Mouse (Mus musculus): ENCODE measurements around the gene Ntn1.
A peak's percentile ranks its signal among the peaks of the same experiment; 100 is the strongest.

Gene Ntn1

DNA sequence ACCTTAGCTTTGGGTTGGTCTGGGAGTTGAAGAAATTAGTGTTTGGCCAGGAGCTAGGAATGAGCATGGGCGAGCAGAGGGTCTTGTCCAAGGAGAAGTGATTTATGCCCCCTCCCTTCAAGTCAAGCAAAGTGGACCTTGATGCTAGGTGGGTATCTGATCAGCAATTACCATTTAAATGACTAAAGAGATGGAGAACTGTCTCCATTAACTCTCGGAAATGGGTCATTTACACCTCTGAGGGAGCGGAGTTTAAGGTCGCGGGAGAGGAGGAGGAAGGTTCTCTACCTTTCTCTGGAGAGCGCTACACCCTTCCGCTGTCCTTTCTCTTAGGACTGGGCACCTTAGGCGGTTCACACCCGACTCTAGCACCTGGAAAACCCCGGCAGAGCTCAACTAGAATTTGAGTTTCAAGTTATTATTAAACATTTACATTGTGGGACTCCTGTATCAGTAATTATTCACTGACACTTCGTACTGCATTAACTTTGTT is at the start of gene Ntn1:
Ntn1 (minus strand) TSS at position 97 of the 493 bp plus-strand sequence.
- DNase-seq = no peak

DNA sequence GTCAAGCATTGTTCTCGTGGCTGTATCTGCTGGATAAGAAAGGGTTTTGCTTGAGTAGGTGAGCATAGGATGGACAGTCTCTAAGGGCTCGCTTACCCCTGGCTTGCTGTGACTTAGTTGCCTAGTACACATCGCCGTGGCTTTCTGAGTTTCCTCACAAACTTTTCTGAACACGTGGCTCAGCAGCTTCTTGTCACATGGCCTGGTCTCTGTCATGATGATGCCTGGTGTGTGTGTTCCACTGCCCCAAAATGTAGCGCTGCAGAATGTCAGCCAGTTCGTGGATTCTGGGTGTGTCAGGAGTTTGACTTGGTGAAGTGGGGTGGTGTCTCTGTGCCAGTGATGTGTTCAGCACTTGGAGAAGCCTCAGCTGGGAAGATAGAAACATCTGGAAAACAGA is 47.7 kb upstream of the Ntn1 start:
- no peak for DNase-seq

DNA sequence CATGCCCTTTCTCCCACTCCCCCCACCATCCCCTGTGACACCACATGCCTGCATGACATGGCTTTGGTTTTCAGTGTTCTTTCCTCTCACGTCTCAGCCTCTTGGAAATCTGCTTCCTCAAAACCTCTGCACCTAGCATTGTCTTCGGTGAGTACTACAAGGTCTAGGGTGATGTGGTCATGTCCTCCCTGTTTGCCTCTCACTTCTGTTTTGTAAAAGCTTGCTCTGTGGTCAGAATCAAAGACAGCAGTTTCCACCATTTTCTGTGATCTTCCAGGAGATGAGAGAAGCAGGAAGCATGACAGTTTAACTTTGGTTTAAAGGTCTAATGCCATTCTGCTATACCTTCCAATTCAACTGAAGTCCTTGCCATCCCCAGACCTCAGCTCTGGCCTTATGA is 46.6 kb upstream of the Ntn1 start:
- no peak for DNase-seq

DNA sequence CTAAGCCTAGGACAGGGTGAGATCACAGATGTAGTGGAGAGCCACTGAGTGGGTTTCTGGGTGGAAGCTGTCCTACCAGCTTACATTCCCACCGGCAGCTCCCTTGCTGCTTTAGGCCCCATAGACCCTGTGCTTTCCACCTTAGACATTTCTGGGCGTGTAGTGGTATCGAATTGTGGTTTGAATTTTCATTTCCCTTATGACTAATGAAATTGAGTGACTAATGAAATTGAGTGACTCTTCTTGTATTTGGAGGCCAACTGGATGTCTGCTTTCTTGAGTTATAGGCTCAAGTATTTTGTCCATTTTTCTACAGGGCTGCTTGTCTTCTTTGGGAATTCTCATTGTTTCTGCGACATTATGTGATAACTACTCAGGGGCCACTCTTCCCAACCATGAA is 45.9 kb upstream of the Ntn1 start:
- DNase-seq = no peak

DNA sequence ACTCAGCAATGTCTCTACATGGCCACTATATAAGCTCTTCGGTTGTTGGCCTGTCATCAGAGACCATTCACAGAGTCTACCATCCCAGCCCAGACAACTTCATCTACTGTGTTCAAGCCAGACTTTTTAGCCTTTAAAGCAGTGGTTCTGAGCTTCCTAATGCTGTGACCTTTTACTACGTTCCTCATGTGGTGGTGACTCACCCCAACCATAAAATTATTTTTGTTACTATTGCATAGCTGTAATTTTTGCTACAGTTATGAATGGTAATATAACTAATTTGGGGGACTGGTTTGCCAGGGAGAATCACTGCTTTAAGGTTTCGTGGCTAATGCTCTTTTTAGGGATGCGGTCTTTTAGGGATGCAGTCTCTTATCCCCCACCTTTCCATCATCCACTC is 45.3 kb upstream of the Ntn1 start:
- no peak for DNase-seq

DNA sequence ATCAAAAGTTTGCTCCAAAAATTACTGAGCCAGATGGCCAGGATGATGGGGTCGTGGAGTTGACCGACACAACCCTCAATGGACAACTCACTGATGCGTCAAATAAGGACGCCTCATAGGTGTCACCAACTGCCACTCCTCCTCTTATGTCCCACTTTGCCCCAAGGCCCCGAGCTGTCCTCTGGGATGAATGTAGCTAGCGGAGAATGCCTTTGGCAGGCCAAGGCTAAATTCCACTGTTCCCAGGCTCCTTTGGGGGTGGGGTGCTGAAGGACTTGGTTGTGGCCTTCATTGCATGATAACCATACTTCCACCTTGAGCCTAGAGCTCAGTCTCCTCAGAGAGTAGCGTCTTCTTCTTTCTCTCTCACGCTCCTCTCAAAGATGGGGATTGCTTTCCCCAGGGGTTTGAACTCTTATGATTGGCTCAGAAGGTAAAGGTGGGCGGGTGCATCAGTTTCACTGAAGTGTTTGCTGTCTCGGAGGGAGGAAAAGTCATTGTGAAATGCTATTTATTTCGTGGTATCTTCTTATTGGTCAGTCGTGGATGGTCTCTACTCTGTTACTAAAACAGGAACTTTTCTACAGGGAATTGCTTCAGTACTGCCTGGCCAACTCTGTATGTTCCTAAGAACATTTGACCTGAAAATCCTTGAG is 42.5 kb upstream of the Ntn1 start:
- no peak for DNase-seq

DNA sequence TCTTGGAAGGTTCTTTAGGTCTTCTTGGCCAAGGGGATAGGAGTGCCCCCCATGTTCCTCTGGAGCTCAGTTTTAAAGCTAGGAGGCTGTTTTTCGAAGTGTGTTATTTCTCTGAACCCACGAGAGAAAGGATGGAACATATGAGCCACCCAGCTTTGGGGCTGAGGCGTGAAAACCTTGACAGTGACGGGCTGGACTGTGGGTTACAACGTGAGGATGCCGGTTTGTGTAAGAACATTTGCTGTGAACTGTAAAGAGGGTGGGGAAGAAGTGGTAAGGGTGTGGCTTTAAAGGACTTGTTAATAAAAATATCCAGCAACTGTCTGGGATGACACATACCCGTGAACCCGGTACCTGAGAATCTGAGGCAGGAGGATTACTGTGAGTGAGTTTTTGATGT is 41.7 kb upstream of the Ntn1 start:
- DNase-seq = no peak

DNA sequence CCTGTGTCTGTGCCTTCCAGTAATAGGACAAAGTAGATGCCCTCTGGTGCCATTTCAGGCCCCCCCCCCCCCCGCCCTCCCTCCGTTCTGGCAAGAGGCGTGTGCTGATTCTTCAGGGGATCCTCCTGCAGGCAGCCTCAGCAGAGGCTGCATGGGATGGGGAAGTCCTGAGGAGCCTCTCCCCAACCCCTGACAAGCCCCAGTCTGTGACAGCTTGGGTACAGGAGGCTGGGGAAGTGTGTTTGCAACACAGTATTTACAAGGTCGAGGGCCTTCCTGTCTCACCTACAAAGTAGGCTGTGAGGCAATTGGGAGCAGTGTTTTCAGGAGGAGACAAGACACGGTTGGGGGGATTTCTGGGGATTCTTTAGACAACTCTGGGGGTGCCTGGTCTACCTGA is 40.3 kb upstream of the Ntn1 start:
- no peak for DNase-seq

DNA sequence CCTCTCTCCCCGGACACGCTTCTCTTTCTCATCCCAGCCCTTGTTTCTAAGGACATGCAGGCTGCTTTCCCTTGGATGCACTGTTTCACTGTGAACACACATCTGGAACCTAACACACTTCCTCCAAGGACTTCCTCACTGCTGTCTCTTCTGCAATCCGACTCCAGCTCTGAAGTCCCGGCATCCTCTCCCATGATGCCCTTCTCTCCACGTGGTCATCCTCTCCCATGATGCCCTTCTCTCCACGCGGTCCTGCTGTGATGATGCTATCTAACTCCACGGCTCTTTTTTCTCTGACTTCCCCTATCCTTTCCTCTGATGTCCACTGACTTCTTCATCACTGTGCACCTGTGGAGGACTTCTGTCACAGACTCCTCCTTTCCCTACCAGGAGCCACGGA is 39.5 kb upstream of the Ntn1 start:
- DNase-seq = no peak

DNA sequence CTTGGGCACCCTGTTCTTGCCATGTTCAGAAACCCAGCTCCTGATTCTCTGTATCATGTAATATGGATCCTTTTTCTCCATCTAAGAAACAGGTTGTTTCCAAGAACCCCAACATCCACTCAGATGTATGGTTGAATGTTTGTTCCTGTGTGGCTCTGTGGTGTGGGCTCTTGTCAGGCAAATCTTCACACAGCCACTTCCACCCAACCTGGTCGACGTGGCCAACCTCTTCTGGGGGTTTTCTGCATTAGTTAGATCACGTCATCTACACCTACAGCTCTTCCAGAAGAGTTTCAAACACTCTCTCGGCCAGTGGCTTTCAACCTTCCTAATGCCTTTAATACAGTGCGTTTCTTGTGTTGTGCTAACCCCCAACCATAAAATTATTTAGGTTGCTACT is 35.8 kb upstream of the Ntn1 start:
- DNase-seq = no peak

DNA sequence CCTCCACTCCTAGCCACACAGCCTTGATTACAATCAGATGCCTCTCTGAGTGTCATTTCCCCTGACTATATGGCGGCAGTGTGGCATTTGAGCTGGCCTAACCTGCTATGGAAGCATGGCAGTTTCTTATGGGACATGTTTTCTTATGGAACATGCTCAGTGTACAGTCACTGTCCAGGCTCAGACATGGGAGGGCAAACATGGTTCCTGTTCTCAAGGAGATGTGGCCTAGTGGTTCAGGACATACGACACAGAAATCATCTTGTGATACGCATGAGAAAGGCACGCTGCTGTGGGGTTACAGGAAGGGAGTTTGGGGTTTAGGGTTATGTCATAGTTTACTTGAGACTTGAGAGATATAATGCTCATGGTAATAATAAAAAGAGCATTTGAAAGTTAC is 35.0 kb upstream of the Ntn1 start:
- DNase-seq = peak in 1 of 2 experiments; percentile 5

DNA sequence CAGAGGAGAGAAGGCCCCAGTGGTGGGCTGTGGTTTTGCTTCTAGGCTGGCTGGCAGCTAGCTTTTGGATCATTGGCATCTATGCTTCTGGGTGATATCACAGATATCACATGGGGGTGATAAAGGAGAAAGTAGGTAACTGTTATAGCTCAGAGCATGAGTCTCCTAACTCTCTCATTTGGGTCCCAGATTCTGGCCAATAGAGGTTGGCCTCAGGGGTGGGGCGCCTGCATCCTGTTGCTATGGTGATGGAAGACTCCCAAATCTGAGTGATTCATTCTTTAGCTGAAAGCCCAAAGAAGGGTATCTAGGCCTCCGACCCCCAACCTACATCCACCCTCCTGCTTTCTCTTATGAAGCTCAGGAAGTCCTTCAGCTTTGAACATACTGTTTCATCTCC is 34.1 kb upstream of the Ntn1 start:
- no peak for DNase-seq

DNA sequence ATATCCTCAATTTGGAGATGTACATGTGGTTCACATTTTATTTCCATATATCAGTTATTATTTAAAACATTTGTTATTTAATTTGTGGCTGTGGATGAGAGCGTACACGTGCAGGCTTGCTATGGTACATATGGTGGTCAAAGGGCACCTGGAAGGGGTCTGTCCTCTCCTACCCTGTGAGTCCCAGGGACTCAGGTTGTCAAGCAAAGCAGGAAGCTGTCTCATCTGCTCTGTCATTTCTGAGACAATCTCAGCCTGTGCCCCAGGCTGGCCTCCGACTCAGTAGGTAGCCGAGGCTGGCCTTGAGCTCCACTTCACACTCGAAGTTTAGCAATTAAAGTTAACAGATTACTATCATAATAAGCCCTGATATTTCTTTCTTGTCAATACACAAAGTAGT is 32.9 kb upstream of the Ntn1 start:
- DNase-seq = no peak

DNA sequence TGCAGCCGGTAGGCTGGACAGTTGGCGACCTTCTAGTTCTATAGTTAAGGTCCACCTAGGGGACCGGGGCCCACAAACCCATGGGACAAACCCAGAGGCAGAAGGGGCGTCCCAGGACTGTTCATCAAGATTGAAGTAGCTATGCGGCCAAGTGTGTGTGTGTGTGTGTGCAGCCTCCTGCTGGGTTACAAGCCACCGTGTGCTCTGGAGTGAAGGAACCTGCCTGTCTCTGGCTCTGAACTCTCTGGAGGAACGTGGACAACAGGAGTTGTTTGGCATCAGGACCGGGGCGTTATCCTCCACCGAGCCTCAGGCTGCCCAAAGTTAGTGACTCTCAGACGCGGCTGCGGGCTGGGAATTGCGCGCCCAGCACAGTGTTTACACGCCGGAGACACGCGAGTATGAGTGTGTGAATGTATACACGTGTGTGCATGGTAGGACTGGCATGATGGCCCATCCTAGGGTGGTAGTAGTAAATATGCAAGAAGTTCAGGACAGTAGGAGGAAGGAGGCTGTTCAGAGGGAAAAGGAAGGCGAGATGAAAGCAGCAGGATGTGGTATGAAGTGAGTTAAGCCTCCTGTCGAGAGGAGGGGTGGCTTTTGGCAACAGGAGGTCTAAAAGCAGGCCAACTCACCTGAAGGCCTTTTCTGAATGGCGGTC is 31.9 kb upstream of the Ntn1 start:
- DNase-seq = peak; percentile 8 to 25

DNA sequence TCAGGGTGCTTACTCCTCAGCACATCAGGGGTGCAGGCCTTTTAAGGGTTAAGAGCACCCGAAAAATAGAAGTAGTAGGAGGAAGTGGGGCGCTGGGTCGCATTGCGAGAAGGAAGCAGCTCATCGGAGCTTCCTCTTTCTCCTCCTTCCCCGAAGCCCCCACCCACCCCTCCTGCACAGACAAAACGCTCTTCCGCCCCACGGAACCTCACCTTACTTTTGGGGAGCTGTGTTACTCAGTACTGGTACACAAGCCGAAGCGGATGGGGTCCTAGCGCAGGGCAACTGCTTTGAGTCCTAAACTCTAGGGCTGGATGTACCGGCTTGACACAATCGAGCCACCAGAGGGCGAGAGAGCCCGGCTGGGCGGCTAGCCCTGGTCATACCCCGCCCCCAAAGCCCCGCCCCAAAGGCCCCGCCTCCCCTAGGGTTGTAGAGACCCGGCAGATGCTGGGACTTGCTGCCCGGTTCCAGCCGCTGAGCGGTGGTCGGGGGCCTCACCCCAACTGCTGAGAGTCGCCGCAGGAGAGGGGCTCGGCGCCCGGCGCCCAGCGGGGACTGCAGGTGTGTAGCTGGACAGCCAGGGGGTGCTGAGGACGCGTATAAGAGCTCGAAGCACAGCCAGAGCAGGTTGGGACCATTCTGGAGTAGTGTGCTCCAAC is 31.2 kb upstream of the Ntn1 start, which contains the start of gene Pik3r5:
Pik3r5 (plus strand) TSS at position 423 of the 662 bp plus-strand sequence.
- peak; percentile 89 to 90 for DNase-seq

DNA sequence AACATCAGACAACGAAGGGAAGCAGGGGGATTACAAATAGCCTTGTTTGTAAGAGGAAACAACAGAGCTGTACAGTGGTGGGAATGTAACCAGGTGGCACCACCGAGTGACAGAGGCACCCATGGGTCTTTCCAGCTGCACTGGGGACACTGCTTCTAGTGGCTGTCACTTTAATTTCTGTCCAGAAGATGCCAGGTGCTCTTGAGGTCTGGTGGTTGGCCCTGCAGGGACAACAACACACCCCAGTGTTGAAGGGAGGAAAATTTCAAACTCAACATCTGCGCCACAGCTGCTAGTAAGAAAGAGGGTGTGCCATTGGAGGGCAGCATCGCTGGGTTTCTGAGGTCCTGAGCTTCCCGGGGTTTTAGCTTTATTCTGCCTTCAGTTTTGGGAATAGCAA is 30.0 kb upstream of the Ntn1 start:
- peak; percentile 42 to 46 for DNase-seq

DNA sequence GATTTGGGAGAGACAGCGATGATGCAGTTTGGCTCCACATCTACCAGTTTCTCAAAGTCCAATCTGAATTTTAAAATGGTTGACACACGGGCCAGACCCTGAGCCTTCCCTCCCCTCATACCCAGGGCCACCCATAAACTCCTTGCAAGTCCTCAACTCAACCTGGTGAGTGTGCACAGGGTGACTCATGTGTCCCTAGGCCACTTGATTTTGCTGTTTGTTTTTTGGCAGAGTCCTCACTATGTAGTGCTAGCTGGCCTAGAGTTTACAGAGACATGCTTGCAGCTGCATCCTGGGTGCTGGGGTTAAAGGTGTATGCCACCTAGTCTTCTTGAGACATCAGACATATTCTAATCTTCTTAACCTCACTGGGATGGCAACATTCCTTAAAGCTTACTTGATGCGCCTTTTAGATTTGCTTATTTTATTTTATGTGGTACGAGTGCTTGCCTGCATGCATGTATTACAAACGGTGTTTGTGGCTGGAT is 26.5 kb upstream of the Ntn1 start:
- DNase-seq = no peak

DNA sequence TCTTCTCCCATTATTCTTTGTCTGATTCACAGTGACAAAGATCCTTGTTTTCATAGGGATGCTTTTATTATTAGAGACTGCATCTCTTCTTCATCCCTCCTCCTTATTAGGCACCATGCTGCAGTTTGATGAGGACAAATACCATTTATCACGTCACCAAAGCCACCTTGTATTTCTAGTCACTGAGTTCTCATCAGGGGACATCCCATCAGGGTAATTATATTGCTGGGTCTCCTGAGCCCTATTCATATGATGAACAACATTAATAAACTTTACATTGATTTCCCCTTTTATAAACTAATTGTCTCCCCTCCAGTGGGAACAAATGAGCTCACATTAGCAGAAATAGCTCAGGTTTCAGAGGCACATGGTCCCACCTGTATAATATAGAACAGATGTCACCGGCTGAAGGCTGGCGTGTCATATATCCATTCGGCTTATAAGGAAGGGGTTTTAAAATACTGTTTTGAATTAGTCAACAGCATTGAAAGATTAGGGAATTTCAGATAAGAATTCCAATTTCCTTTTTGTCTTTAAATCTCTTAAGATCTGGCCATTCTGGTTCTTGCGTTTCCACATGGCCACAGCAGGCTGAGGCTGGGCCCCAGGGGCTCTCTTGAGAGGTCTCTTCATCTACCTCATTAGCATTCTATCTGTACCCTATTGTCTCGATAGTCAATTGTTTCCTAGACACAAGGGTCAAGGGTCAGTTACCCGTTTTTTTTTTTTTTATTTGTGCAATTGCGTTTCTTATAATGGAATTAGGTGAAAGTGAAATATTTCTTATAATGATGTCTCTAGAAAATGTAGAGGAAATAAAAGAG is 25.1 kb upstream of the Ntn1 start:
- DNase-seq = no peak

DNA sequence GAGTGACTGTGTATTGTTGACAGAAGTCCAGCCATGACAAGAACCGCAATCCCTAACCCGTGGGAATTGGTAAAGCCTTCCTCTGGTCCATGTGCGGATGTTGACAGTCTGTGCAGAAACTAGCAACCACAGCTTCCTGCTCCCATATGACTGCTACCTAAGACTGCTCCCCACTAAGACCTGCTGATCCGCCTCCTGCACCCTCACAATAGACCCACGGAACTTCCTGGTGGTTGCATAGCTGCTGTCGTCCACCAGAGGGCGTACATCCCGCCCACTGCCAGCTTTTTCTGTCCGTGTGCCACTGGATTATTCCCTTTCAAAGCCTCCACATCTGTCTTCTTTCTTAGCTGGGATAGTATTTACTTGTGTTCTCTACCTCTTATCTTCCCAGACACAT is 17.2 kb upstream of the Ntn1 start:
- peak; percentile 74 to 76 for DNase-seq

DNA sequence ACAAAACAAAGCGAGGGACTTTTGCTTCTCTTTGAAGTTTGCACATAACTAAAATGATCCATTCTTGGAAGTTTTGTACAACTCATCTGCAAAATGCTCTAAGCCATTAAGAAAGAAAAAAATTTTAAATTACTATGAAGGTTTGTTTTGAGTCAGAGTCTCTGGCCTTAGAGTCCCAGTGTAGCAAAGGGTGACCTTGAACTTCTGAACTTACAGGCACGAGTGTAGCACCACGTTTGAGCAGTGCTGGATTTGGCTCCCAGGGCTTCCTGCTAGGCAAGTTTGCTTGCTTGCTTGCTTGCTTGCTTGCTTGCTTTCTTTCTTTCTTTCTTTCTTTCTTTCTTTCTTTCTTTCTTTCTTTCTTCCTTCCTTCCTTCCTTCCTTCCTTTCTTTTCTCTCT is 16.4 kb upstream of the Ntn1 start:
- no peak for DNase-seq

DNA sequence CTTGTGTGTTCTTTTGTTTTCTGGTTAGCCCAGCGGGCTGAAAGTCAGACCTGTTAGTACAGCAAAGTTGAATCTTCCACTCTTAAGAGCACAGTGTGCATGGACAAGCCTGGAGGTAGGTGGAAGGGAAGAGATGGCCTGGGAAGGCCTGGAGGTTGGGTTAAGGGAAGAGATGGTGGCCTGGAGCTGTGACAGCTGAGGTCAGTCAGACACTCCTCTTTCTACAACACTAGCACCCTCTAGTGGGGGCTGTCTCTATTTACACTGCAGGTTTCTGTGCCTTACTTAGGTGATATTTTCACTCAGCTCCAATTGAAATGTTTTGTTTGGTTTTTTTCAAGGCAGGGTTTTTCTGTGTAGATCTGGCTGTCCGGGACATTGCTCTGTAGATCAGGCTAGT is 7.5 kb upstream of the Ntn1 start:
- DNase-seq = peak; percentile 71 to 73

DNA sequence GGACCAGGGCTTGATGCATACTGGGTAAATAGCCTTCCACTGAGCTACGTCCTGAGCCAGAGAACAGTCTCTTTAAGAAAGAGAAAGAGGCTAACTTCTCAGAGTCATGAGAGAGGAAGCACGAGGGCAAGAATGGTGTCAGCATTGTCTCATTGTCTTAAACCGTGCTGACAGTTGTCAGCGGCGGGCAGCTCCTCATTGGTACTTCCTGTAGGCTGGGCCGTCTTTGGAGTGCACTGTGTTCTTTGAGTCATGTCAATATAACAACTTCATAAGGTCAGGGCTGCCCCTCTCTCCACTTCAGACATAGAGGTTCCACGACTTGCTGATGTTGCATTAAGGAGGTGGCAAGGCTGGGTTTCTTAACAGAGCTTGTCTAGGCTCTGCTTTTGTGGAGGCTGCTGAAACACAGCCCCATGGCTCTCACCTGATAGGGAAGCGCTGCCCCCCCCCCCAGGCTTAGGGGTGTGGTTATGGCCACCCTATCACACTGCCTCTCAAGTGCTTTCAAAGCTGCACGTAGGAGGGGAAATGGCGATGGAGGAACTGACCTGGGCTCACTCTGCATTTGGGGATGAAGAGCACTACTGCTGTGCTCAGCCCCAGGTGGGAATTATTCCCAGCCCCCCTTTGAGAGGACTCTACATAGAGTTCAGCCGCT is 6.8 kb upstream of the Ntn1 start:
- DNase-seq = no peak

DNA sequence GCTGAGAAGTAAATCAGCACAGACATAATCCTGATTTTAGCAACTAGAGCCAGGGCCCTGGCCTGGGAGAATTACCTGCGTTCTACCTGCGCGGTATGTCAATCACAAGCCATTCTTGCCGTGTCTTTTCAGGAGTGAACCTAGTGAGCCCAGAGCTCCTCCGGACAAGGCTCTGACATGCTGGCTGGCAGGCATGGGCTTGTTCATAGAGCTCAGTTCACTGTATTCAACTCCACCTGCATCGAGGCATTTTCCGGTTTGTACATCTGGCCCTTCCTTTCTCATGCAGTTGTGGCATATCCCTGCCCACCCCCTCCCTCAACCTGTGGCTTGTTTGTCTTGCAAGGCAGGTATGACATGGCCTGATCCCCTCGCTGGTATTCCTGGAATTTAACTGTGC is 5.0 kb upstream of the Ntn1 start:
- DNase-seq = no peak
